Mouse (Mus musculus) erythroblast, embryonic 14.5 days (primary cell): ENCODE data around the gene Rnf151. TPM values are rescaled to one million over a fixed set of nuclear protein-coding genes. Genes with fewer than 3 reads are reported as not detected.
A peak's percentile ranks its signal among the peaks of the same experiment; 100 is the strongest.

ENCODE experiments used
- H3K27me3 ChIP-seq: 2 replicates; pipeline ENCODE4 v1.6.1; 2012; ENCODE audit warnings: inconsistent platforms; ENCODE audit not compliant: control insufficient read depth
- H3K36me3 ChIP-seq: 2 replicates; pipeline ENCODE4 v1.6.1; 2012; ENCODE audit warnings: mild to moderate bottlenecking, inconsistent platforms; ENCODE audit not compliant: control insufficient read depth
- H3K4me1 ChIP-seq: 2 replicates; pipeline ENCODE4 v1.6.1; 2012; ENCODE audit warnings: inconsistent platforms; ENCODE audit not compliant: control insufficient read depth
- H3K4me3 ChIP-seq: replicated peaks from 2 replicates; pipeline ENCODE3; 2012; ENCODE audit warnings: moderate library complexity, mild to moderate bottlenecking, inconsistent platforms
- H3K9me3 ChIP-seq: 2 replicates; pipeline ENCODE4 v1.6.1; 2012; ENCODE audit warnings: low read length, inconsistent platforms, mixed read lengths; ENCODE audit not compliant: control insufficient read depth
- GATA1 ChIP-seq: IDR thresholded peaks from 2 replicates; pipeline ENCODE4 v1.6.1; 2012; ENCODE audit warnings: low read length, inconsistent platforms, mixed read lengths
- TAL1 ChIP-seq: IDR thresholded peaks from 3 replicates; pipeline ENCODE4 v1.6.1; 2012; ENCODE audit warnings: low read length, inconsistent platforms, mixed read lengths
- polyA plus RNA-seq: library from polyadenylated mRNA; stranded (reverse); fragments of >175 nt; gene quantifications from 2 replicates; pipeline ENCODE4 v1.2.3, GENCODE M21; 2012

Rnf151 gene
- polyA plus RNA-seq, 1 experiment: 0.19 TPM

- TF ChIP-seq TAL1 (no peak), GATA1 (no peak)
- H3K4me3 ChIP-seq: peak within 1 kb of the TSS; percentile 96
- H3K27me3 ChIP-seq: peaks cover 22% of the 10 kb centered on the region
- H3K4me1 ChIP-seq: peaks cover 45% of the 10 kb centered on the region
- H3K9me3 ChIP-seq: no peaks in the 10 kb centered on the region
- peaks cover 39% of the 10 kb centered on the region for H3K36me3 ChIP-seq
Observed at GRCm38 (mm10) chr17:24696011-24696697, 21.7 kb downstream of the Rnf151 start, which contains the start of the genes Gfer and Noxo1. Gene Gfer, minus strand, starts transcription at chr17:24696156. Gene Noxo1, plus strand, starts transcription at chr17:24696234.

GRCm38 (mm10) chr17:24695326-24696010 lies 22.4 kb downstream of the Rnf151 start:
- Histone ChIP-seq H3K27me3 (peaks cover 29% of the 10 kb centered on the region), H3K4me3 (peak overlapping the region; percentile 96), H3K36me3 (peaks cover 32% of the 10 kb centered on the region), H3K9me3 (no peaks in the 10 kb centered on the region), H3K4me1 (peaks cover 45% of the 10 kb centered on the region)
- TF ChIP-seq GATA1: no peak
- TF ChIP-seq TAL1: no peak

- Histone ChIP-seq H3K27me3 (peaks cover 51% of the 10 kb centered on the region), H3K4me1 (peaks cover 56% of the 10 kb centered on the region), H3K4me3 (no peak overlapping the region), H3K9me3 (peaks cover 13% of the 10 kb centered on the region; the same call in 1 of the 2 replicates), H3K36me3 (peaks cover 20% of the 10 kb centered on the region)
- TF ChIP-seq GATA1 (no peak), TAL1 (no peak)
Observed at GRCm38 (mm10) chr17:24692385-24692784, 25.5 kb downstream of the Rnf151 start.

DNA sequence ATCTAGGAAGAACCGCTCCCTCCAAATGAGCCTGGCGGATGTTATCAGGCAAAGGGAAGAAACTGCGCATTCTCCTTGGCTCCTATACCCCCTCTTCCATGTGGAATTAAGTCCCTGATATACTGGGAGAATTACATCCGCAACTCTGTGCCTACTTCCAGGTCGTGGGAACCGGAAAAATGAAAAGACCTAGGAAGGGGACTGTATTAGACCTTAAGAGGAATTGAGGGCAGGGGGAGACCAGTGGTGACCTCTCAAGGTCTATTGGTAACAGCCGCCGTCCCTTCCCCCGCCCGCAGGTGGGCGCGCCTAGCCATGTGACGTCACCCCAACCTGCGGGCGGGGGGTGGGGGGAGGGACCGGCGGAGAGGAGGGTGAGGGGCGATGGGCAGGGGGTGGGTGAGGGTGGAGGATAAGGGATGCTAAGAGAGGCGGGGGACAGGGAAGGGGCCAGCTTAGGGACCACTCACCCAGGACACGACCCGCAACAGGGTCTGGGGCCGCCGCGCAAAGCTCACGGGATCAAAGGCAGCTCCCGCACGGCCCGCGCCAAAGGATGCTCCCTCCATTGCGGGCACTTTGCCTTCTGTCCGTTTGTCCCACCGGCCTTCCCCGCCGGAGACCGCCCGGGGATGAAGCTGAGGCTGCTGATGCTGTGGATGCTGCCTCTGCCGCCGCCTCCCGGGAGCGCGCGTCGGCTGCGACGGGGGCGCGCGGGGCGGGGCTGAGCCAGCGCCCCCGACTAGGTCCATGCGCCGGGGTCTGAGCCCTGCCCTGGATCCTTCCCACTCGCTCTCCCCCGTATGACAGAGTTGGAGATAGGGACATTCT lies 28.4 kb downstream of the Rnf151 start, which contains the start of gene Syngr3:
Gene Syngr3, minus strand, starts transcription at position 705 of the 831 bp plus-strand sequence.
- TF ChIP-seq TAL1 (no peak), GATA1 (no peak)
- Histone ChIP-seq H3K36me3 (peaks cover 20% of the 10 kb centered on the region), H3K27me3 (peaks cover 64% of the 10 kb centered on the region), H3K4me1 (peaks cover 43% of the 10 kb centered on the region), H3K4me3 (no peak within 1 kb of the TSS), H3K9me3 (peaks cover 14% of the 10 kb centered on the region; the same call in 1 of the 2 replicates)

- Histone ChIP-seq H3K4me1 (peaks cover 35% of the 10 kb centered on the region), H3K27me3 (peaks cover 63% of the 10 kb centered on the region)
- TF ChIP-seq TAL1: no peak
- no peak for TF ChIP-seq GATA1
Observed at GRCm38 (mm10) chr17:24687599-24687998, 30.3 kb downstream of the Rnf151 start.

GRCm38 (mm10) chr17:24687146-24687595 lies 30.7 kb downstream of the Rnf151 start:
- Histone ChIP-seq H3K4me3 (peak overlapping the region; percentile 52), H3K9me3 (peaks cover 14% of the 10 kb centered on the region; the same call in 1 of the 2 replicates), H3K27me3 (peaks cover 58% of the 10 kb centered on the region), H3K36me3 (peaks cover 3% of the 10 kb centered on the region), H3K4me1 (peaks cover 34% of the 10 kb centered on the region)
- TF ChIP-seq TAL1 (no peak), GATA1 (no peak)

More at GRCm38 (mm10) chr17:24687599-24687998, 30.3 kb downstream of the Rnf151 start:
- H3K9me3 ChIP-seq: peaks cover 14% of the 10 kb centered on the region; the same call in 1 of the 2 replicates
- peak overlapping the region; percentile 52 for H3K4me3 ChIP-seq
- peaks cover 7% of the 10 kb centered on the region for H3K36me3 ChIP-seq

GRCm38 (mm10) chr17:24686514-24686913 lies 31.3 kb downstream of the Rnf151 start:
- H3K4me3 ChIP-seq: peak overlapping the region; percentile 6
- no peak for TF ChIP-seq GATA1
- TF ChIP-seq TAL1: no peak
- peaks cover 31% of the 10 kb centered on the region for H3K4me1 ChIP-seq
- H3K9me3 ChIP-seq: peaks cover 14% of the 10 kb centered on the region; the same call in 1 of the 2 replicates
- peaks cover 55% of the 10 kb centered on the region for H3K27me3 ChIP-seq
- peaks cover 7% of the 10 kb centered on the region for H3K36me3 ChIP-seq

DNA sequence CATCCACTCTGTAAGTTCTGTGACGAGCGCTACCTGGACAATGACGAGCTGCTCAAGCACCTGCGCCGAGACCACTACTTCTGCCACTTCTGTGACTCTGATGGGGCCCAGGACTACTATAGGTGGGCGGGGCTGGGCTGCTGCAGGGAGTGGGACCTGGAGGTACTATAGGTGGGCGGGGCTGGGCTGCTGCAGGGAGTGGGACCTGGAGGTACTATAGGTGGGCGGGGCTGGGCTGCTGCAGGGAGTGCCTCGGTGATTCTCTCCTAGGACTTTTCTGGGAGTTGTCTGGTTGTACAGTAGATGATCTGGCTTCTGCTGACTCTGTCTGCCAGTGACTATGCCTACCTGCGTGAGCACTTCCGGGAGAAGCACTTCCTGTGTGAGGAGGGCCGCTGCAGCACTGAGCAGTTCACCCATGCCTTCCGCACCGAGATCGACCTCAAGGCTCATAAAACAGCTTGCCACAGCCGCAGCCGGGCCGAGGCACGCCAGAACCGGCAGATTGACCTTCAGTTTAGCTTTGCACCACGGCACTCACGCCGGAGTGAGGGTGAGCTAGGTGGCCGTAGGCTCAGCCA lies 40.3 kb downstream of the Rnf151 start:
- Histone ChIP-seq H3K27me3 (no peaks in the 10 kb centered on the region), H3K4me1 (peaks cover 37% of the 10 kb centered on the region), H3K4me3 (no peak overlapping the region), H3K36me3 (peaks cover 83% of the 10 kb centered on the region), H3K9me3 (no peaks in the 10 kb centered on the region)
- no peak for TF ChIP-seq TAL1
- no peak for TF ChIP-seq GATA1
